In the genomic region with DNA sequence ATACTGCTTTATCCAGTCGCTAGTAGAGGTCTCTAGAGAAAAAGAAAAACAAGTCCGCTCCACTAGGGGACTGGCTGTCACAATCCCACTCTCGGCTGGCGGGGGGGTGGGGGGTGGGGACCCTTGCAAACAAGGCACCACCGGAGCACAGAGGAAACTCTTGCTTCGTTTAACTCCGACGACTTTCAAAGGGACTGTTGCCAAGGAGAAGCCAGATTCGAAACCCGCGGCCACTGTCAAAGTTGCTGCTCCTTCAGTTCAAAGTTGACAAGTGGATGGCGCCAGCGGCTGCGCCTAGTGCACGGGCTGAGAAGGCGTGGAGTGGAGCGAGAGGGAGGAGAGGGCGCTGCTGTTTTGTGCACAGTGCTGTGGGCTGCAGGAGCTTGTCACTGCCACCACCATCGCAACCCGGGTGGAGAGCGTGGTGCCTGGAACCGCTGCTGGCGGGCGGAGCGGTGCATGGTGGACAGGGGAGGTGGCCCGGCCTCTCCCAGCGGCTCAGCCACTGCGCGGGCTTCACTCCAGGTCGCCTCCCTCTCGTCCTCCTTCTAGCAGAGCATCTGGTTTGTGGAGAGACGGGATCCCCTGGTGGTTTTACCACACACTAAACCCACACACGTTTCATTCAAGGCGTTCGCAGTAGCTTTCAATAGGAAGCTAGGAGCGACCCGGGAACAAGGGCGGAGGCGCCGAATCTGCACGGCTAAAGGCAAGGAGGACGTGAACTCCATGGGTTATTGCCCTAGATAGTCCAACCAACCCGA, we compare ENCODE assay signal across 8 mouse cellular contexts. TPM values are rescaled to one million over a fixed set of nuclear protein-coding genes. Genes with fewer than 3 reads are reported as not detected.
DNase-seq lines count a peak whose midpoint lies in the region; ATAC-seq and TF ChIP-seq lines count a peak whose summit lies in the region.

No protein-coding gene starts in this region.

- peaks cover 2% of the 10 kb centered on the region; the same call in 1 of the 2 replicates for H3K4me1 ChIP-seq in lung, adult 2 months (ENCODE audit: control insufficient read depth, insufficient read depth, low read length)
- H3K4me1 ChIP-seq in limb, embryonic 13.5 days, result peaks cover 18% of the 10 kb centered on the region
- H3K4me1 ChIP-seq in neural tube, embryonic 14.5 days (ENCODE audit: control insufficient read depth, insufficient read depth, low read length), result peaks cover 4% of the 10 kb centered on the region; the same call in 1 of the 2 replicates

- H3K36me3 ChIP-seq in limb, embryonic 13.5 days, result no peaks in the 10 kb centered on the region
- H3K36me3 ChIP-seq in neural tube, embryonic 14.5 days (ENCODE audit: control insufficient read depth, insufficient read depth, low read length), result no peaks in the 10 kb centered on the region

- H3K9ac ChIP-seq in limb, embryonic 13.5 days, result peak overlapping the region; percentile 64
- peak overlapping the region; percentile 51 for H3K9ac ChIP-seq in neural tube, embryonic 14.5 days (replicated peaks; ENCODE audit: low read depth, low read length)

- no peaks in the 10 kb centered on the region for H3K9me3 ChIP-seq in limb, embryonic 13.5 days
- H3K9me3 ChIP-seq in neural tube, embryonic 14.5 days (ENCODE audit: control insufficient read depth, low read length), result no peaks in the 10 kb centered on the region

- TF ChIP-seq CTCF in lung, adult 2 months (IDR thresholded peaks at IDR 0.05; ENCODE audit: insufficient read depth, low read length), result no peak

- no peak for DNase-seq in lung, adult 2 months
- no peak for DNase-seq in lung, postnatal 36 days
- peak; percentile 45 to 48 for DNase-seq in cerebellum, postnatal 14 days
- peak; percentile 27 to 29 for DNase-seq in frontal cortex, postnatal 25 days (ENCODE audit: low spot score in 2 of 2)
- peak; percentile 5 for DNase-seq in kidney, adult 9 months
- no peak for DNase-seq in thymus, postnatal 25 days

- peak; percentile 52 for ATAC-seq in limb, embryonic 13.5 days (ENCODE audit: low FRiP score, low read depth)
- peak; percentile 89 for ATAC-seq in neural tube, embryonic 14.5 days (ENCODE audit: low read depth)

- WGBS in lung, adult 2 months, result under 1% methylated on average over 43 of the region's 43 CpGs
- 1% methylated on average over 43 of the region's 43 CpGs for WGBS in limb, embryonic 13.5 days
- WGBS in neural tube, embryonic 14.5 days, result under 1% methylated on average over 43 of the region's 43 CpGs

- H3K4me3 ChIP-seq in lung, adult 2 months (replicated peaks; ENCODE audit: extremely low read depth, low read depth, low read length), result peak overlapping the region; percentile 26
- peak overlapping the region; percentile 52 for H3K4me3 ChIP-seq in limb, embryonic 13.5 days
- peak overlapping the region; percentile 56 for H3K4me3 ChIP-seq in neural tube, embryonic 14.5 days (ENCODE audit: low read depth, low read length)

- TF ChIP-seq POLR2A in lung, adult 2 months (IDR thresholded peaks at IDR 0.05; ENCODE audit: borderline replicate concordance, extremely low read depth, low read depth, low read length), result no peak

- no peak overlapping the region for H3K27ac ChIP-seq in limb, embryonic 13.5 days
- H3K27ac ChIP-seq in neural tube, embryonic 14.5 days (ENCODE audit: low read depth, low read length), result peak overlapping the region; percentile 60; the same call in 1 of the 2 replicates

- peaks cover 31% of the 10 kb centered on the region for H3K27me3 ChIP-seq in limb, embryonic 13.5 days
- H3K27me3 ChIP-seq in neural tube, embryonic 14.5 days (ENCODE audit: control insufficient read depth, insufficient read depth, low read length), result peaks cover 11% of the 10 kb centered on the region; the same call in 1 of the 2 replicates

- H3K4me2 ChIP-seq in limb, embryonic 13.5 days (replicated peaks), result peak overlapping the region; percentile 95
- H3K4me2 ChIP-seq in neural tube, embryonic 14.5 days (ENCODE audit: low read depth, low read length), result peak overlapping the region; percentile 94

RNA-seq across cellular contexts. Expression of a gene that starts 0.8 kb away (rescaled TPM):
- 0.06 and 0.09 TPM in 2 replicates for polyA plus RNA-seq in lung, adult 2 months (2012; rRNA removed)
- polyA plus RNA-seq in limb, embryonic 13.5 days (2015; fragmentation: Nextera tagmentation; extraction: Ambion mirVana), result 2.0 and 2.5 TPM in 2 replicates
- polyA plus RNA-seq in neural tube, embryonic 14.5 days (2014; fragmentation: Nextera tagmentation; extraction: Ambion mirVana), result 3.6 and 5.8 TPM in 2 replicates

Comparison
In these comparisons a context has a peak if more than half of its experiments do, and no peak if none do; other contexts are left out.
1. DNase-seq: peak in cerebellum, postnatal 14 days (2 of 2), frontal cortex, postnatal 25 days (2 of 2) and kidney, adult 9 months (single experiment); none in lung, adult 2 months (single experiment), lung, postnatal 36 days (single experiment) and thymus, postnatal 25 days (single experiment).
2. Peak in every context shown above with its lines, with median percentiles within 50 percentile points of each other: H3K4me3 ChIP-seq.